Mouse (Mus musculus): ENCODE results near the gene Cyp2f2.

Cyp2f2 gene

GRCm38 (mm10) chr7:27119676-27120075 lies at the start of gene Cyp2f2:
Cyp2f2 (plus strand) TSS chr7:27119909.
- in situ Hi-C loops (cut with MboI, MseI): no loop called here

GRCm38 (mm10) chr7:27078641-27079040 lies 41.1 kb upstream of the Cyp2f2 start:
- in situ Hi-C loops (cut with MboI, MseI): no loop called here

GRCm38 (mm10) chr7:27081625-27082024 lies 38.1 kb upstream of the Cyp2f2 start:
- in situ Hi-C loops (cut with MboI, MseI): no loop called here

GRCm38 (mm10) chr7:27091039-27091438 lies 28.7 kb upstream of the Cyp2f2 start:
- in situ Hi-C loops (cut with MboI, MseI): no loop called here

- in situ Hi-C loops (cut with MboI, MseI): no loop called here
Measured at GRCm38 (mm10) chr7:27092038-27092703, 27.5 kb upstream of the Cyp2f2 start.

GRCm38 (mm10) chr7:27092882-27093281 lies 26.8 kb upstream of the Cyp2f2 start:
- in situ Hi-C loops (cut with MboI, MseI): no loop called here

- in situ Hi-C loops (cut with MboI, MseI): no loop called here
Measured at GRCm38 (mm10) chr7:27104882-27105281, 14.8 kb upstream of the Cyp2f2 start.

- in situ Hi-C loops (cut with MboI, MseI): no loop called here
Measured at GRCm38 (mm10) chr7:27110327-27110726, 9.4 kb upstream of the Cyp2f2 start.

- in situ Hi-C loops (cut with MboI, MseI): no loop called here
Measured at GRCm38 (mm10) chr7:27111038-27111437, 8.7 kb upstream of the Cyp2f2 start.

- in situ Hi-C loops (cut with MboI, MseI): no loop called here
Measured at GRCm38 (mm10) chr7:27111987-27112386, 7.7 kb upstream of the Cyp2f2 start.

- in situ Hi-C loops (cut with MboI, MseI): no loop called here
Measured at GRCm38 (mm10) chr7:27118033-27118511, 1.6 kb upstream of the Cyp2f2 start.

- in situ Hi-C loops (cut with MboI, MseI): no loop called here
Measured at GRCm38 (mm10) chr7:27124305-27124832, 4.7 kb downstream of the Cyp2f2 start.

- in situ Hi-C loops (cut with MboI, MseI): no loop called here
Measured at GRCm38 (mm10) chr7:27124969-27125368, 5.3 kb downstream of the Cyp2f2 start.

- in situ Hi-C loops (cut with MboI, MseI): no loop called here
Measured at GRCm38 (mm10) chr7:27128162-27128561, 8.5 kb downstream of the Cyp2f2 start.

- in situ Hi-C loops (cut with MboI, MseI): no loop called here
Measured at GRCm38 (mm10) chr7:27128946-27129345, 9.2 kb downstream of the Cyp2f2 start.

- in situ Hi-C loops (cut with MboI, MseI): no loop called here
Measured at GRCm38 (mm10) chr7:27129811-27130210, 10.1 kb downstream of the Cyp2f2 start.

- in situ Hi-C loops (cut with MboI, MseI): no loop called here
Measured at GRCm38 (mm10) chr7:27130521-27131370, 11.0 kb downstream of the Cyp2f2 start.

- in situ Hi-C loops (cut with MboI, MseI): no loop called here
Measured at GRCm38 (mm10) chr7:27131387-27131786, 11.7 kb downstream of the Cyp2f2 start.

GRCm38 (mm10) chr7:27132588-27132987 lies 12.9 kb downstream of the Cyp2f2 start:
- in situ Hi-C loops (cut with MboI, MseI): no loop called here

- in situ Hi-C loops (cut with MboI, MseI): no loop called here
Measured at GRCm38 (mm10) chr7:27133156-27133555, 13.4 kb downstream of the Cyp2f2 start.

GRCm38 (mm10) chr7:27133757-27134156 lies 14.0 kb downstream of the Cyp2f2 start:
- in situ Hi-C loops (cut with MboI, MseI): no loop called here

GRCm38 (mm10) chr7:27136410-27136996 lies 16.8 kb downstream of the Cyp2f2 start:
- in situ Hi-C loops (cut with MboI, MseI): no loop called here
